Mouse (Mus musculus): ENCODE results near the gene Psma4. TPM values are rescaled to one million over a fixed set of nuclear protein-coding genes. Genes with fewer than 3 reads are reported as not detected.
A peak's percentile ranks its signal among the peaks of the same experiment; 100 is the strongest.

The Psma4 gene
- polyA plus RNA-seq, 1 experiment from 2014 or later = 257 TPM

- no peaks in the 10 kb centered on the region for H3K4me1 ChIP-seq (replicated peaks; ENCODE audit: control insufficient read depth, insufficient read depth, low read length)
- H3K4me2 ChIP-seq (replicated peaks; ENCODE audit: low read depth) = peak within 1 kb of the TSS; percentile 99
- peak within 1 kb of the TSS; percentile 63 for H3K4me3 ChIP-seq (ENCODE audit: low read depth, low read length)
- WGBS = 69% methylated on average over 8 of the region's 8 CpGs
- H3K27ac ChIP-seq (ENCODE audit: low read depth, low read length) = no peak within 1 kb of the TSS
- TF ChIP-seq CTCF (IDR thresholded peaks at IDR 0.05; ENCODE audit: low read depth) = no peak
- no peaks in the 10 kb centered on the region for H3K36me3 ChIP-seq (ENCODE audit: control insufficient read depth, insufficient read depth)
- H3K27me3 ChIP-seq (replicated peaks; ENCODE audit: control insufficient read depth, insufficient read depth, low read length) = peaks cover 42% of the 10 kb centered on the region
- H3K9me3 ChIP-seq (ENCODE audit: control insufficient read depth) = no peaks in the 10 kb centered on the region
- ATAC-seq = no peak
- peak within 1 kb of the TSS; percentile 37; the same call in 1 of the 2 replicates for H3K9ac ChIP-seq (ENCODE audit: low read depth, low read length)
Observed at GRCm38 (mm10) chr9:54980674-54981073, 30.1 kb downstream of the Psma4 start, which contains the start of gene Chrna5. Gene Chrna5, plus strand, starts transcription at chr9:54980880.

GRCm38 (mm10) chr9:54981291-54982191 is 31.0 kb downstream of the Psma4 start:
- peak overlapping the region; percentile 63 for H3K4me3 ChIP-seq (ENCODE audit: low read depth, low read length)
- TF ChIP-seq CTCF (IDR thresholded peaks at IDR 0.05; ENCODE audit: low read depth) = no peak
- H3K27ac ChIP-seq (ENCODE audit: low read depth, low read length) = no peak overlapping the region
- no peaks in the 10 kb centered on the region for H3K9me3 ChIP-seq (ENCODE audit: control insufficient read depth)
- peaks cover 42% of the 10 kb centered on the region for H3K27me3 ChIP-seq (replicated peaks; ENCODE audit: control insufficient read depth, insufficient read depth, low read length)
- no peaks in the 10 kb centered on the region for H3K4me1 ChIP-seq (replicated peaks; ENCODE audit: control insufficient read depth, insufficient read depth, low read length)
- H3K4me2 ChIP-seq (replicated peaks; ENCODE audit: low read depth) = peak overlapping the region; percentile 99
- peak; percentile 66 for ATAC-seq
- under 1% methylated on average over 84 of the region's 85 CpGs for WGBS
- H3K36me3 ChIP-seq (ENCODE audit: control insufficient read depth, insufficient read depth) = no peaks in the 10 kb centered on the region
- peak overlapping the region; percentile 37; the same call in 1 of the 2 replicates for H3K9ac ChIP-seq (ENCODE audit: low read depth, low read length)

- peak overlapping the region; percentile 99 for H3K4me2 ChIP-seq (replicated peaks; ENCODE audit: low read depth)
- no peak for TF ChIP-seq CTCF (IDR thresholded peaks at IDR 0.05; ENCODE audit: low read depth)
- H3K4me1 ChIP-seq (replicated peaks; ENCODE audit: control insufficient read depth, insufficient read depth, low read length) = no peaks in the 10 kb centered on the region
- H3K9me3 ChIP-seq (ENCODE audit: control insufficient read depth) = no peaks in the 10 kb centered on the region
- WGBS = 14% methylated on average over 7 of the region's 7 CpGs
- H3K9ac ChIP-seq (ENCODE audit: low read depth, low read length) = 0 out of 2 replicates have a peak overlapping the region, but pooled peaks have one; percentile 7
- no peak for ATAC-seq
- H3K27me3 ChIP-seq (replicated peaks; ENCODE audit: control insufficient read depth, insufficient read depth, low read length) = peaks cover 39% of the 10 kb centered on the region
- H3K27ac ChIP-seq (ENCODE audit: low read depth, low read length) = no peak overlapping the region
- no peaks in the 10 kb centered on the region for H3K36me3 ChIP-seq (ENCODE audit: control insufficient read depth, insufficient read depth)
- peak overlapping the region; percentile 63; the same call in 1 of the 2 replicates for H3K4me3 ChIP-seq (ENCODE audit: low read depth, low read length)
Observed at GRCm38 (mm10) chr9:54982401-54982800, 31.8 kb downstream of the Psma4 start.

GRCm38 (mm10) chr9:54990362-54990761 is 39.8 kb downstream of the Psma4 start:
- ATAC-seq = no peak
- TF ChIP-seq CTCF (IDR thresholded peaks at IDR 0.05; ENCODE audit: low read depth) = no peak
- 72% methylated on average over 3 of the region's 3 CpGs for WGBS
- Histone ChIP-seq H3K9me3 (ENCODE audit: control insufficient read depth) (no peaks in the 10 kb centered on the region), H3K4me2 (replicated peaks; ENCODE audit: low read depth) (no peak overlapping the region), H3K4me1 (replicated peaks; ENCODE audit: control insufficient read depth, insufficient read depth, low read length) (no peaks in the 10 kb centered on the region), H3K27ac (ENCODE audit: low read depth, low read length) (no peak overlapping the region), H3K9ac (ENCODE audit: low read depth, low read length) (no peak overlapping the region), H3K27me3 (replicated peaks; ENCODE audit: control insufficient read depth, insufficient read depth, low read length) (no peaks in the 10 kb centered on the region), H3K36me3 (ENCODE audit: control insufficient read depth, insufficient read depth) (no peaks in the 10 kb centered on the region), H3K4me3 (ENCODE audit: low read depth, low read length) (no peak overlapping the region)

- H3K9me3 ChIP-seq (ENCODE audit: control insufficient read depth) = no peaks in the 10 kb centered on the region
- no peak for TF ChIP-seq CTCF (IDR thresholded peaks at IDR 0.05; ENCODE audit: low read depth)
- H3K9ac ChIP-seq (ENCODE audit: low read depth, low read length) = no peak overlapping the region
- no peak for ATAC-seq
- WGBS = 59% methylated on average over 3 of the region's 3 CpGs
- no peaks in the 10 kb centered on the region for H3K36me3 ChIP-seq (ENCODE audit: control insufficient read depth, insufficient read depth)
- H3K4me2 ChIP-seq (replicated peaks; ENCODE audit: low read depth) = no peak overlapping the region
- H3K4me1 ChIP-seq (replicated peaks; ENCODE audit: control insufficient read depth, insufficient read depth, low read length) = no peaks in the 10 kb centered on the region
- H3K4me3 ChIP-seq (ENCODE audit: low read depth, low read length) = no peak overlapping the region
- H3K27ac ChIP-seq (ENCODE audit: low read depth, low read length) = no peak overlapping the region
- H3K27me3 ChIP-seq (replicated peaks; ENCODE audit: control insufficient read depth, insufficient read depth, low read length) = no peaks in the 10 kb centered on the region
Observed at GRCm38 (mm10) chr9:54994381-54994780, 43.8 kb downstream of the Psma4 start.

- Histone ChIP-seq H3K4me2 (replicated peaks; ENCODE audit: low read depth) (no peak overlapping the region), H3K9ac (ENCODE audit: low read depth, low read length) (no peak overlapping the region), H3K4me1 (replicated peaks; ENCODE audit: control insufficient read depth, insufficient read depth, low read length) (no peaks in the 10 kb centered on the region), H3K27ac (ENCODE audit: low read depth, low read length) (no peak overlapping the region), H3K9me3 (ENCODE audit: control insufficient read depth) (no peaks in the 10 kb centered on the region), H3K36me3 (ENCODE audit: control insufficient read depth, insufficient read depth) (no peaks in the 10 kb centered on the region), H3K4me3 (ENCODE audit: low read depth, low read length) (no peak overlapping the region), H3K27me3 (replicated peaks; ENCODE audit: control insufficient read depth, insufficient read depth, low read length) (no peaks in the 10 kb centered on the region)
- WGBS = 51% methylated on average over 3 of the region's 3 CpGs
- ATAC-seq = no peak
- TF ChIP-seq CTCF (IDR thresholded peaks at IDR 0.05; ENCODE audit: low read depth) = no peak
Observed at GRCm38 (mm10) chr9:54995645-54996044, 45.1 kb downstream of the Psma4 start.

Measured in intestine, postnatal 0 days (tissue).